Mouse (Mus musculus): ENCODE data around the gene Aco2.

DNA sequence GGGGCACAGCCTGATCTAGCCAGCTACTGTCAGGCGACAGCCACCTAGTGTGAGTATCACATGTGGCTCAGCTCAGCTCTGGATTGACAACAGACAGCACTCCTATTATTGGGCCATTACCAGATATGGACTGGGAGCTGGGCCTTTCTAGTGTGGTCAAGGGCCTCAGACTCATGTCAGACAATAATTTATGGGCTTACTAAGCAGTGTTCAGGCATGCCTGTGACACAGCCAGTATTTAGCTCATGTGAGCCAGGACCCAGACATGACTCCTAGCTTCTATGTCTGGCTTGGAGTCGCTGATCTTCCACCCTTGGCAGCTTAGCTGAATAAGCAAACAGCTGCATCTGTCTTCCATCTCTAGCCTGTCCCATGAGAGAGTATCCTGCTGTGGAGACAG lies 40.4 kb downstream of the Aco2 start:
- TF ChIP-seq GATA1 (IDR thresholded peaks at IDR 0.05; ENCODE audit: borderline replicate concordance, low read length) (no peak), FLI1 (IDR thresholded peaks at IDR 0.05; ENCODE audit: low read length) (no peak)

Measured in megakaryocyte, embryonic 14.5 days (primary cell).